Mouse (Mus musculus): ENCODE data around the gene Kcnd2. TPM values are rescaled to one million over a fixed set of nuclear protein-coding genes. Genes with fewer than 3 reads are reported as not detected.

Kcnd2 gene
- polyA plus RNA-seq, 1 experiment from 2014 or later, result 0.37 TPM

DNA sequence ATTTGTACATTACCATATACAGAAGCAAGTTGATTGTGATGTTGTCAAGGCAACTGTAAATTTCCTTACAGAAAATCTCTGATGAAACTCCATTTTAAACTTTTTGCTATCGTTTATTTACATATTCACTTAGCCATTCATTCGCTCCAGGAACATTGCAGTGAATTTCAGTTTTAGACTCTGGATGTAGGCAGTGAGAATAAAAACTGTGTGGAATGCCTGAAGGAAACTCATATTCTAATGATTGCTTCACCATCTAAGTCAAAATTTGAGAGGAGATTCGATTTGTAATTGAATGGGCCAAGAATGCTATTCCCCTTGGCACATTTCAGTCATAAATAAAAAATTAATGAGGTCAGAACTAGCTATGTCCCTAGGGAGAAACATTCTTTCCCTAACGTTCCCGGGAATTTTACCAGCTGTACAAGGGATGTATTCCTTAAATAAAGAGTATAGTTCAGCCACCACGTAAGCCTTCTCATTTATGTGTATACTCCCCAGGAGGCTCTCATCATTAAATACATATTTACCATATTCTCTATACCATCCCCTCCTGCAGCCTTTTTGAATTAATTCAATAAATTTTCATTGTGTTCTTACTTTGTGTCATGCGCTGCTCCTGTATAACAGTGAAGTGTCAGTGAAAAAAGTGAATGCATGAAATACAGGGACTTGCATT lies 394.2 kb downstream of the Kcnd2 start:
- no peak for ATAC-seq
- Histone ChIP-seq H3K27ac (ENCODE audit: low read length) (no peak overlapping the region), H3K4me1 (ENCODE audit: control insufficient read depth, insufficient read depth, low read length) (no peaks in the 10 kb centered on the region), H3K27me3 (replicated peaks; ENCODE audit: control insufficient read depth, insufficient read depth, low read length) (no peaks in the 10 kb centered on the region), H3K36me3 (ENCODE audit: control insufficient read depth, insufficient read depth, low read length) (no peaks in the 10 kb centered on the region), H3K9ac (ENCODE audit: low read depth, low read length) (no peak overlapping the region), H3K9me3 (ENCODE audit: control insufficient read depth, low read length) (no peaks in the 10 kb centered on the region), H3K4me3 (ENCODE audit: low read length) (no peak overlapping the region), H3K4me2 (ENCODE audit: low read depth, low read length) (no peak overlapping the region)
- WGBS, result 73% methylated on average over 7 of the region's 7 CpGs

- ATAC-seq, result no peak
- 86% methylated on average over 4 of the region's 4 CpGs for WGBS
Measured at GRCm38 (mm10) chr6:21629989-21630388, 414.7 kb downstream of the Kcnd2 start.

GRCm38 (mm10) chr6:21655681-21656080 lies 440.4 kb downstream of the Kcnd2 start:
- Histone ChIP-seq H3K4me2 (ENCODE audit: low read depth, low read length) (no peak overlapping the region), H3K9me3 (ENCODE audit: control insufficient read depth, low read length) (no peaks in the 10 kb centered on the region), H3K9ac (ENCODE audit: low read depth, low read length) (no peak overlapping the region), H3K4me3 (ENCODE audit: low read length) (no peak overlapping the region), H3K27ac (ENCODE audit: low read length) (no peak overlapping the region), H3K27me3 (replicated peaks; ENCODE audit: control insufficient read depth, insufficient read depth, low read length) (no peaks in the 10 kb centered on the region), H3K4me1 (ENCODE audit: control insufficient read depth, insufficient read depth, low read length) (no peaks in the 10 kb centered on the region), H3K36me3 (ENCODE audit: control insufficient read depth, insufficient read depth, low read length) (no peaks in the 10 kb centered on the region)
- no peak for ATAC-seq

More at GRCm38 (mm10) chr6:21629989-21630388, 414.7 kb downstream of the Kcnd2 start:
- no peak overlapping the region for H3K27ac ChIP-seq (ENCODE audit: low read length)
- H3K36me3 ChIP-seq (ENCODE audit: control insufficient read depth, insufficient read depth, low read length), result no peaks in the 10 kb centered on the region
- H3K4me2 ChIP-seq (ENCODE audit: low read depth, low read length), result no peak overlapping the region
- H3K4me3 ChIP-seq (ENCODE audit: low read length), result no peak overlapping the region
- H3K27me3 ChIP-seq (replicated peaks; ENCODE audit: control insufficient read depth, insufficient read depth, low read length), result no peaks in the 10 kb centered on the region
- H3K9me3 ChIP-seq (ENCODE audit: control insufficient read depth, low read length), result no peaks in the 10 kb centered on the region
- H3K4me1 ChIP-seq (ENCODE audit: control insufficient read depth, insufficient read depth, low read length), result no peaks in the 10 kb centered on the region
- no peak overlapping the region for H3K9ac ChIP-seq (ENCODE audit: low read depth, low read length)

DNA sequence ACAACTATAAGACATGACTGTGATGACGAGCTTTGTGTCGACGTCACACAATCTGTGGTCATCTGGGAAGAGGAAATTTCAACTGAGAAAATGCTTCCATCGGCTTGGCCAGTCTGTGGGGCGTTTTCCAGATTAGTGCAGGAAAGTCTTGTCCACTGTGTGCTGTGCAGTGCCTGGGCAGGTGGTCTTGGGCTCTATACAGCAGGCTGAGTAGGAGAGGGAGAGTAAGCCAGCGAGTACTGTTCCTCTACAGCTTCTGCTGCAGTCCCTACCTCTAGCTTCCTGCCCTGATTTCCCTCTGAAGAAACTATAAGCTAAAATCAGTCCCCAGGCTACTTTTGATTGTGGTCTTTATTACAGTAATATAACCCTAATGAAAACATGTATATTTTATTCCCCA lies 448.8 kb downstream of the Kcnd2 start:
- H3K27me3 ChIP-seq (replicated peaks; ENCODE audit: control insufficient read depth, insufficient read depth, low read length), result no peaks in the 10 kb centered on the region
- H3K36me3 ChIP-seq (ENCODE audit: control insufficient read depth, insufficient read depth, low read length), result no peaks in the 10 kb centered on the region
- 88% methylated on average over 6 of the region's 6 CpGs for WGBS
- no peak overlapping the region for H3K4me2 ChIP-seq (ENCODE audit: low read depth, low read length)
- H3K4me3 ChIP-seq (ENCODE audit: low read length), result no peak overlapping the region
- H3K4me1 ChIP-seq (ENCODE audit: control insufficient read depth, insufficient read depth, low read length), result no peaks in the 10 kb centered on the region
- H3K27ac ChIP-seq (ENCODE audit: low read length), result no peak overlapping the region
- no peak for ATAC-seq
- no peak overlapping the region for H3K9ac ChIP-seq (ENCODE audit: low read depth, low read length)
- H3K9me3 ChIP-seq (ENCODE audit: control insufficient read depth, low read length), result no peaks in the 10 kb centered on the region

DNA sequence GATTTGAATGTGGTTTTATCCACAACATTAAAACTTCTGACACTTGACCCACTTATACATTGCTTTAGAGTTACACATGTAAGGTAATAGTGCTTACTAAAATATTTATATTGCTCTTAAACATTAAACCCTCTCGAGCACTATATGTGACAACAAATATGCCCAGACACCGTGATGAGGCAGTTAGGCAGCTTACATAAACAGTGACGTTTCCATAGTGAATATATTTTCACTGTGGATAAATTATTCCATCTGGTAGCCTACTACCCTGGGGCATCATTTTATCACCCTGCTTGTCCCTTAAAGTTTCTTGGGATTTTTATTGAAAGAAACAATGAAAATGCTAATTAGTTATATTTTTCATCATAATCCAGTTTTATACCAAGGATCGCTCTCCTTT lies 449.3 kb downstream of the Kcnd2 start:
- no peak for ATAC-seq
- Histone ChIP-seq H3K4me2 (ENCODE audit: low read depth, low read length) (no peak overlapping the region), H3K27ac (ENCODE audit: low read length) (no peak overlapping the region), H3K9me3 (ENCODE audit: control insufficient read depth, low read length) (no peaks in the 10 kb centered on the region), H3K4me3 (ENCODE audit: low read length) (no peak overlapping the region), H3K36me3 (ENCODE audit: control insufficient read depth, insufficient read depth, low read length) (no peaks in the 10 kb centered on the region), H3K9ac (ENCODE audit: low read depth, low read length) (no peak overlapping the region), H3K4me1 (ENCODE audit: control insufficient read depth, insufficient read depth, low read length) (no peaks in the 10 kb centered on the region), H3K27me3 (replicated peaks; ENCODE audit: control insufficient read depth, insufficient read depth, low read length) (no peaks in the 10 kb centered on the region)
- WGBS, result 59% methylated on average over 4 of the region's 4 CpGs

- Histone ChIP-seq H3K9me3 (ENCODE audit: control insufficient read depth, low read length) (no peaks in the 10 kb centered on the region), H3K4me2 (ENCODE audit: low read depth, low read length) (no peak overlapping the region), H3K27ac (ENCODE audit: low read length) (no peak overlapping the region), H3K27me3 (replicated peaks; ENCODE audit: control insufficient read depth, insufficient read depth, low read length) (no peaks in the 10 kb centered on the region), H3K4me3 (ENCODE audit: low read length) (no peak overlapping the region), H3K9ac (ENCODE audit: low read depth, low read length) (no peak overlapping the region), H3K36me3 (ENCODE audit: control insufficient read depth, insufficient read depth, low read length) (no peaks in the 10 kb centered on the region), H3K4me1 (ENCODE audit: control insufficient read depth, insufficient read depth, low read length) (no peaks in the 10 kb centered on the region)
- WGBS, result 41% methylated on average over 6 of the region's 6 CpGs
- no peak for ATAC-seq
Measured at GRCm38 (mm10) chr6:21684252-21684651, 468.9 kb downstream of the Kcnd2 start.

DNA sequence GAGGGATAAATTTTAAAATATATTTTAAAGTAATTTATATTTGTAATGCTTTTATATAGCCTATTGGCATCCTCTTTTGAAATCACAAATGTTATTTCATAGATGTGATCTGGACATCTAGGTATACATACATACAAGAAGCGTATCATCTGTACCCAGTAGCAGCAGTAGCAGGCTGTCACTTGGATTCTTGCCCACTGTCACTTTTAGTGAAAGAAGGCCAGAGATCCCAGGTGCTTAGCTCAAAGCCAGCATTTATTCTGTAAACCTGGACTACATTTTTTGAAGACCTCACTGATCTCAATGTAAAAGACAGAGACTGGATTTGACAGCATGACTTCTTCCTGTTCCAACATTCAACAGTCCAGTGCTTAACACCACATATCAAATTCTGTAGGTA lies 471.1 kb downstream of the Kcnd2 start:
- H3K4me3 ChIP-seq (ENCODE audit: low read length), result no peak overlapping the region
- H3K9me3 ChIP-seq (ENCODE audit: control insufficient read depth, low read length), result no peaks in the 10 kb centered on the region
- H3K27me3 ChIP-seq (replicated peaks; ENCODE audit: control insufficient read depth, insufficient read depth, low read length), result no peaks in the 10 kb centered on the region
- ATAC-seq, result no peak
- no peak overlapping the region for H3K4me2 ChIP-seq (ENCODE audit: low read depth, low read length)
- H3K9ac ChIP-seq (ENCODE audit: low read depth, low read length), result no peak overlapping the region
- no peak overlapping the region for H3K27ac ChIP-seq (ENCODE audit: low read length)
- no peaks in the 10 kb centered on the region for H3K4me1 ChIP-seq (ENCODE audit: control insufficient read depth, insufficient read depth, low read length)
- H3K36me3 ChIP-seq (ENCODE audit: control insufficient read depth, insufficient read depth, low read length), result no peaks in the 10 kb centered on the region
- 88% methylated on average over 1 of the region's 1 CpGs for WGBS

DNA sequence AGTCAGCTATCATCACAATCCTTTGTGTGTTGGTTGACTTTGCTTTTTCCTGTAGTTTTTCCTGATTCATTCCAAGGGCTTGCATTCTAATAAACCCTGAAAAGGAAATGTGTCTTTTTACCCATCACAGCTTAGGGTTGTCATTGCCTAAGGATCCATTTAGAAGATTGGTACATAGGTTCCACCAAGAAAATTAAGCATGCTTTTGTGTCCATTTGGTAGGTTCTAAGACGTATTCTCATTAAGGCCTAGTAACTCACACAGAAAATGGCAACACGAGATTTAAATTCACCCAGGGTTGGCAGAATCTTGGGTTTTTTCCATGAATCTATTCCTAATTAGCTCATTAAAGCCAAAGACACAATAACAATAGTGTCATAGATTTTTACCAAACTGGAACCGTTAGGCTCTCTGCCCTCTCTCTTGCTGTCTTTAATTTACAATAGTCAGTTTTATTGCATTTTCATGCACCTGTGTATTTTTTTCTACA lies 477.6 kb downstream of the Kcnd2 start:
- Histone ChIP-seq H3K4me3 (ENCODE audit: low read length) (no peak overlapping the region), H3K9ac (ENCODE audit: low read depth, low read length) (no peak overlapping the region), H3K4me2 (ENCODE audit: low read depth, low read length) (no peak overlapping the region), H3K27me3 (replicated peaks; ENCODE audit: control insufficient read depth, insufficient read depth, low read length) (no peaks in the 10 kb centered on the region), H3K9me3 (ENCODE audit: control insufficient read depth, low read length) (no peaks in the 10 kb centered on the region), H3K4me1 (ENCODE audit: control insufficient read depth, insufficient read depth, low read length) (no peaks in the 10 kb centered on the region), H3K36me3 (ENCODE audit: control insufficient read depth, insufficient read depth, low read length) (no peaks in the 10 kb centered on the region), H3K27ac (ENCODE audit: low read length) (no peak overlapping the region)
- no peak for ATAC-seq
- WGBS, result 86% methylated on average over 3 of the region's 3 CpGs

DNA sequence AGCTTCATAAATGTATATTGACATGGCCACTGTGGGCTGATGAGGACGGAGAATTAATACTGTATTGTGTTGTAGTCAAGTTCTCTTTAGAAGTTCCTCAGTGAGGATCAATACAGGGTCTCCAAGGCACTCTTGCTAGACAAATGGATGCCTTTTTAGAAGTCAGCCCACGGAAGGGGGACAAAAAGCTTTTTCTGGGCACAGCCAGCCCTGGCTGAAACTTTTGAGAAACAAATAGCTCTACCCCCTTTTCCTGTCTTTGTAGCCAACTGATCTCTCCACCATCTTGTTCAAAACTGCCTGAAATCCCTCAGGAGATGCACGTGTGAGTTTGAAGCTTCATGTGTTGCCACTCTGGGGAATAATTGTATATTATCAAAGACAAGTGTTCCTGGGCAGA lies 482.3 kb downstream of the Kcnd2 start:
- no peak overlapping the region for H3K9ac ChIP-seq (ENCODE audit: low read depth, low read length)
- 79% methylated on average over 3 of the region's 3 CpGs for WGBS
- no peak for ATAC-seq
- no peak overlapping the region for H3K27ac ChIP-seq (ENCODE audit: low read length)
- no peaks in the 10 kb centered on the region for H3K27me3 ChIP-seq (replicated peaks; ENCODE audit: control insufficient read depth, insufficient read depth, low read length)
- no peak overlapping the region for H3K4me2 ChIP-seq (ENCODE audit: low read depth, low read length)
- no peak overlapping the region for H3K4me3 ChIP-seq (ENCODE audit: low read length)
- H3K9me3 ChIP-seq (ENCODE audit: control insufficient read depth, low read length), result no peaks in the 10 kb centered on the region
- no peaks in the 10 kb centered on the region for H3K36me3 ChIP-seq (ENCODE audit: control insufficient read depth, insufficient read depth, low read length)
- H3K4me1 ChIP-seq (ENCODE audit: control insufficient read depth, insufficient read depth, low read length), result no peaks in the 10 kb centered on the region

- H3K27ac ChIP-seq (ENCODE audit: low read length), result no peak overlapping the region
- no peaks in the 10 kb centered on the region for H3K36me3 ChIP-seq (ENCODE audit: control insufficient read depth, insufficient read depth, low read length)
- H3K27me3 ChIP-seq (replicated peaks; ENCODE audit: control insufficient read depth, insufficient read depth, low read length), result no peaks in the 10 kb centered on the region
- H3K4me2 ChIP-seq (ENCODE audit: low read depth, low read length), result no peak overlapping the region
- no peak for ATAC-seq
- 76% methylated on average over 6 of the region's 6 CpGs for WGBS
- H3K9me3 ChIP-seq (ENCODE audit: control insufficient read depth, low read length), result no peaks in the 10 kb centered on the region
- no peak overlapping the region for H3K9ac ChIP-seq (ENCODE audit: low read depth, low read length)
- no peaks in the 10 kb centered on the region for H3K4me1 ChIP-seq (ENCODE audit: control insufficient read depth, insufficient read depth, low read length)
- H3K4me3 ChIP-seq (ENCODE audit: low read length), result no peak overlapping the region
Measured at GRCm38 (mm10) chr6:21701131-21701530, 485.8 kb downstream of the Kcnd2 start.
